Mouse (Mus musculus) 416B (cell line): ENCODE measurements around the gene Eif4e3.

Experiments used
- DNase-seq: peaks from one replicate; pipeline ENCODE4 v3.0.0; 2011; ENCODE audit warnings: low read depth

Eif4e3 gene

DNA sequence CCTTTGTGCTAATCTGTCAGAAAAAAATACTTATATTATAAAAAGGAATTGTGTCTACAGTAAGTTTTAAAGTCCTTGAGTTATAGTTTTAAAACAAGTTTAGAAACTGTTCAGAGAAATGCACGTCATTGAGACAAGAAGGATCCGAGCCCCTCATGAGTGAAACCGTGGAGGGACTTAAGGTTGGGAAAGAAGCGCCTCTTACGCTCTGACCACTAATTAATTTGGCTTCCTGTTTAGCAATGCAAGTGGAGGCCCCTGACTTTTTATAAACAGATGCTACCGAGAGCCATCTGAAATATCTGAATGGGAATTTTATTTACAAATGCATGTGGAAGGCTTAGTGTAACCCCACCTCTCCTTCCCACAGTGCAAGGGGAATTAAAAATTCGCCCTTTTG is 41.3 kb downstream of the Eif4e3 start:
- DNase-seq, result no peak

GRCm38 (mm10) chr6:99624542-99624941 is 42.0 kb downstream of the Eif4e3 start:
- no peak for DNase-seq

GRCm38 (mm10) chr6:99623641-99624040 is 42.9 kb downstream of the Eif4e3 start:
- no peak for DNase-seq

DNA sequence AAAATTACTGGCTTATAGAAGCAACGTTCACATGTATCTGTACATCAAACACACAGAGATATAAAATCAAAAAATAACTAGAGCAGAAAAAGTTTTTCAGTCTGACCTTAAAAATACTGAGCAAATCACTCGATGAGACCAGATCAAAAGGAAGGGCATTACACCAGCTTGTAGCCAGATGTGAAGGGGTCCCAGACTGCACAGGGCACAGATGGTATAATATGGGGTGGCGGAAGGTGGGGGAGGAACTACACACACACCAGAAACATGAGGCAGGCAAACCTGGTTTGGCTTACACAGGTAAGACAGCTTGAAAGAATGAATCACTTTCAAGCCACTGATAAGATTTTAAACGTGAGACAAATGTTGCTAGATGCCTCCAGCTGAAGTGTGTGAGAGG is 45.4 kb downstream of the Eif4e3 start:
- no peak for DNase-seq

- DNase-seq, result no peak
These were observed 46.1 kb downstream of the Eif4e3 start for GRCm38 (mm10) chr6:99620471-99620870.

DNA sequence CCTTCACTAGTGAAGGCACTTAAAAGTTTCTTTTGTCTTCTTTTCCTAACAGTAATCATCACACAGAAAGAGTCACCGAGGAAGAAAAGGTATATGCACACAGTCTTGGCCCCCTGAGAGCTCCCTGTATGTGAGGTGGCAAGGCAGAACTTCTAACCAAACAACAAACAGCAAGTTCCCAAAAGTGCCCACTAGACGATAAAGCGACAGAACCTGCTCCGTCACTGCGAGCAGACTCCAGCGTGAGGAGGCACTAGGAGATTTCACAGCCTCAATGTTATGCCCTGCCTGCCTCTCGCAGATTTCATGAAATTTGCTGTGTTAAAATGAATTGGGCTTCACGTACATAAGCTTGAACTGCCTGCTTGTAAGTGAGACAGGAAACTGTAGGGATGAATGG is 46.6 kb downstream of the Eif4e3 start:
- DNase-seq, result no peak

- no peak for DNase-seq
These were observed 47.1 kb downstream of the Eif4e3 start for GRCm38 (mm10) chr6:99619466-99619865.

- DNase-seq, result no peak
These were observed 48.7 kb downstream of the Eif4e3 start for GRCm38 (mm10) chr6:99617867-99618266.

DNA sequence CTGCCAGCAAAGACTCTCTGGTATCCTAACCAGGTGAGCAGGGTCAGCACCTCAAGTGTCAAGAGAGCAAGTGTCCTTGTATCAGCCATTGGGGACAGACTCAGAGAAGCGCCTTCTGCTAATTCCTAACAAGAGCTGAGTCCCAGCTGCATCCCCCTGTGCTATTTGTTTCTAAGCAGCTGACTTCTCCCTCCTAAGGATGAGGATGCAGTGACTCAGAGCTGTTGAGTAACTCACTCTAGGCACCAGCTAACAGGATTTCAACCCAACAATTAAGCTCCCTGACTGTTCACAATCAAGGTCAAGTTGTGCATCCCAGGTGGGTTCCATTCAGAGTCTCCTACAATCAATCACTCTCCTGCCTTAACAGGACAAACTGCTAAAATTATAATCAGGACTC is 49.2 kb downstream of the Eif4e3 start:
- DNase-seq, result peak; percentile 44

GRCm38 (mm10) chr6:99615272-99615751 is 51.3 kb downstream of the Eif4e3 start:
- DNase-seq, result no peak

GRCm38 (mm10) chr6:99614566-99615271 is 51.9 kb downstream of the Eif4e3 start:
- DNase-seq, result no peak

DNA sequence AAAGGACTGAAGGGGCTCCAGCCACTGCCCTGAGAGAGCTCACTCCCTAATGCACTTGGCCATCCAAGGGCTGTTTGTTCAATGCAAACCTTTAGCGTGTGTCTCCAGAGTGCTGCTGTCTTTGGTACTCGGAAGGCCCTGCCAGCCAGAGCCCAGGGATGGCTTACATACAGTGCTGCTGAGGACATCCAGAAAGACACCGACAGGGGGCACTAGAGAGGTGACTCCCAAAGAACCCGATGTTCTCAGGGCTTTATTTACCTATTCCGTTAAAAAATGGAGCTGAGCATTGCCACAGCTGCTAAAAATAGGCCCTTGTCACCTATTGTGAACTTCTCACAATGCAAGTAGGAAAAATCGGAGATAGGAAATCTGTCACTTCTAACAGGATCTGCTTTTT is 54.7 kb downstream of the Eif4e3 start:
- DNase-seq, result no peak

DNA sequence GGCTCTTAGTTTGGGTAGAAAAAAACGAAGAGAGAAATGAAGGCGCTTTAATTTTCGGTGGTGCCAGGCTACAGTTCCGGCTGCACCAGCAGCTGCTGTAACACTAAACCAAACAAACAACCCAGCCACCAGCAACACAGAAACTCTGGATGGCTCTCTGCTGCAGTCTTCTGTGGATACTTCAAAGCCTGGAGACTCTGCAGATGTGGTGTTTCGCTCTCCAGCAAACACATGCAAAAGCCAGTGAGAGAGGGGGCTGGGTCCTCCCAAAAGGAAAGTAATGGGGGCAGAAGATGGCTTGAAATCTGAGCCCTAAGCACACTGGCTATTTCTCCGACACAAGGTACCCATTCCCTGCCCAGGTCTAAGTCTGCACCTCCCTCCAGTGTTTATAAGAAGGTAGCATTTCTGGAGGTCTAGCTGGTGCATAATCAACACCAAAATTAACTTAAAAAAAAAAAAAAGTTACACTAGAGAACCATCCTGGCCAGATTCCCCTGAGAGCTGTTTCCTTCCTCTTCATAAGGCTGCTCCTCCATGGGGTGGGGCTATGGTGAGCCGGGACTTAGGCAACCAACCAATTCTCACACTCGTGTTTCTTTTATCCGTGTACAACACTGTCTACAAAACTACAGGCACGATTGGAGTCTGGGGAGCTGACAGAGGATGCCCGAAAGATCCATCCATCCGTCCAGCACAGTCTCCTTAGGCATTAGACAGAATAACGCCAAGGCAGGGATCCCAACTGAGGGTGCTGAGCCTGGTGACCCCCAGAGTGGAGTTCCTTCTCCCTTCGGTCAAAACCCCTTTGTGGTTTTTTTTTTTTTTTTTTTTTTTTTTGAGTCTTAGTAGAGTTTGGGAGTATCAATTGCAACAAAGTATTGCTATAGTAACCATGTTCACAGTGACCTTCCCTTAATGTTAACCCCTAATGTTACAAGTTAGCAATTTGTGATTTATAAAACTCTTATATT is 55.8 kb downstream of the Eif4e3 start:
- no peak for DNase-seq

DNA sequence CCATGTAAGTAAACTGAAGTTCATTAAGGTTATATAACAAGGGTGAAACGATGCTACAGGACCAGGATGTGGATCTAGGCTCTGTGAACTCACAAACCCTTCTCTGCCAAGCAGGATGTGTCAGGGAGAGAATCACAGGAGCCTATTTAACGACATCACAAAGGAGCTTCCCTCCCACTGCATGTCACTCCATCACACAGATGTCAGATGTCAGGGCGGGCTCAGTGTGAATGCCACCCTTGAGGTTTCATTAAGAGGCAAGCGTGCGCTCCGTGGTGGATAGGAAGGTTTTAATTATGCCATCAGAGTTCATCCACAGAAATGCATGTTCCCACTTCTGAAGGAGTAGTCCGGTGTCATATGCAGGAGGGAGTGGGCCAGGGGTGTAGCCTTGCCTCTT is 60.5 kb downstream of the Eif4e3 start:
- no peak for DNase-seq

- DNase-seq, result no peak
These were observed 61.8 kb downstream of the Eif4e3 start for GRCm38 (mm10) chr6:99604758-99605157.

- no peak for DNase-seq
These were observed 64.1 kb downstream of the Eif4e3 start for GRCm38 (mm10) chr6:99602434-99602833.

DNA sequence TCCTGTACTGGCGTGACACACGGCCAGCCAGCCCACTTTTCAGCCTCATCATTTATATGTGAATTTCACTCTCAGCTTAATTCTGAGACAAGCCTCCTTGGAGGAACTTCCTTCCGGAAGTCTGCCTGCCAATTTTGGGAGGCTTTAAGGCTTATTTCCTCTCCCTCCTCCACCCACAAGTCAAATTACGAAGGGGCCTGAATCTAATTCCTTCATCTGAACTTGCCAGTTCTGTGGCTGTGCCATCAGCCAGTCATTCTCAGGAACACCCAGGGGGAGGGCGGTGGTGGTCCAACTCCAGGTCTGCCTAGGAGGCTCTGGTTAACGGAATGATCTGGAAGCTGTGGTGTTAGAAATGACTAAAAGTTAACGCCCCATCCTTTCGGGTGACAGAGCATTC is 65.7 kb downstream of the Eif4e3 start:
- no peak for DNase-seq

GRCm38 (mm10) chr6:99600168-99600793 is 66.3 kb downstream of the Eif4e3 start:
- DNase-seq, result peak; percentile 71

DNA sequence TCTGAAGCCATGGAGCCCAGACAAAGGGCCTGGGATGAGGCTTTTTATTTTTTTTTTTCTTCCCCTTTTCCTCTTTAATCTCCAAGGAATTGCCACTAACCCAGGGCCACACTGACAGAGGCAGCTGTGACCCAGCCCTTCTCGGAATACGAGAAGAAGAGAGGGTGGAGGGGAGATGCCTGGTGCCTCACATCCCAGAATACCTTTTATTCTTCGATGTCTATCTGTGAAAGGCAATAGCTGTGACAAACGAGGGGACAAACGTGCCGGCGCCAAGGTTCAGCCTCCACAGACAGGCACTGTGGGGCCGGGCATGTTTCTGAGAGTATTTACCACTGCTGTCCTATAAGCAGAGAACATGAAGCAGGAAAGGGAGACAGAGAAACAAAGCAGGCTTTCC is 66.9 kb downstream of the Eif4e3 start:
- DNase-seq, result no peak

DNA sequence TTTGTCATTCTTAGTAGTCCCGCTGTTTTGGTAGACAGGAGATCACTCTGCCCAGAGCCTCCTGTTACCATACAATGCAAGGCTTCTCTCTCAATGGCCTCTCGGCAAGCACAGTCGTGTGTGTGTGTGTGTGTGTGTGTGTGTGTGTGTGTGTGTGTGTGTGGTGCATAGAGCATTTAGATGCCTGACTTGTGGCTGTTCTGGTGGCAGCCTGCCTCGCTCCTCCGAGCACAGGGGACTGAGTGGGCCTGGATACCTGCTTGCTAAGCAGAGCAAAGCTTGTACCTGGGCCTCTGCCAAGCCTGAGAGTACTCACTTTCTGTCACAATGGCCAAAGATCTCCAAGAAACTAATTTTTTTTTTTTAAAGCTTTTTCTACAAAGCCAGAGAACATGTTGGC is 67.3 kb downstream of the Eif4e3 start:
- no peak for DNase-seq

DNA sequence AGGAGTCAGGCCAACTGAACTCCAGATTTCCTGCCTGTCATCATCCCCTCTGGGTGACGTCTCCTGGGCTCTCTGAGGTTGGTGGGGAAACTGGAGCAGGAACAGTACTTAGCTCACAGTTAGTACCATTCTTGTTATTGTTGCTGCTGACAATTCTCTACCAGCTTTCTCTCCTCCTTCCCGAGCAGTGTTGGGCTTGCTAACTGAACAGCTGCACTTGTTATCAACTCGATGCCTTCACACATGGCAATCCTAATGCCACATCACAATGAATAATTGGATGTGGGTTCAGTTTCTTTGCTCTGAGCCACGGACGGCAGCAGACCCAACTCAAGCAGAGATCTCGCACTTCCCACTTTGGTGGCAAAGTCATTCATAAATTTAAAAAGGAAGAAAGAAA is 89.5 kb downstream of the Eif4e3 start:
- DNase-seq, result no peak

DNA sequence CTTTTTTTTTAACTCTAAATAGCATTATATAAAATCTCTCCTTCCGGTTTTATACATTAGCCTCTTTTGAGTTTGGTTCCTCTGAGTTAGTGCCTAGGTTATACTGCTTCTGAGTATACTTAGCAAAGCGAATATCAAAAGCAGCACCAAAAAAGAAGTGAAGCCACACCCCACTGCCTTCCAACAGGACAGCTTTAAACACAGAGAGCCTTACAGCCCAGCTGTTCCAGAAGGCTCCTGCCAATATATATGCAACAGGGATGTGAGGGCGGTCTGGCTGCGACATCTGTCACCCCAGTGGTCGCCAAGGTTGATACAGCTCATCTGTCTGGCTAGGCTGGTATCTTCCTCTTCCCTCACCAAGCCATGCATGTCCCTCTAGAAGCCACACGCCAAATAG is 90.9 kb downstream of the Eif4e3 start:
- DNase-seq, result no peak
